Mouse (Mus musculus) hindbrain, embryonic 16.5 days (tissue): ENCODE measurements around the gene Dlx1. TPM values are rescaled to one million over a fixed set of nuclear protein-coding genes. Genes with fewer than 3 reads are reported as not detected.

Experiments
- ATAC-seq: fragments of 200-750 bp; cut with Nextera tagmentation; 2 replicates; pipeline ENCODE4 v1.8.0; 2017; ENCODE audit warnings: moderate TSS enrichment, moderate library complexity
- H3K27ac ChIP-seq: fragments of 300-500 bp; sonication (generic); 2 replicates; pipeline ENCODE4 v1.5.1; 2014; ENCODE audit warnings: low read depth, mild to moderate bottlenecking, control low read depth, low read length, moderate library complexity
- H3K27me3 ChIP-seq: fragments of 300-500 bp; sonication (generic); replicated peaks from 2 replicates; pipeline ENCODE4 v1.6.1; 2014; ENCODE audit warnings: low read length; ENCODE audit not compliant: control insufficient read depth, insufficient read depth
- H3K36me3 ChIP-seq: fragments of 300-500 bp; sonication (generic); 2 replicates; pipeline ENCODE4 v1.6.1; 2014; ENCODE audit warnings: mild to moderate bottlenecking, low read length, moderate library complexity, mixed read lengths; ENCODE audit not compliant: control insufficient read depth, insufficient read depth
- H3K4me1 ChIP-seq: fragments of 300-500 bp; sonication (generic); 2 replicates; pipeline ENCODE4 v1.6.1; 2014; ENCODE audit warnings: low read depth, low read length; ENCODE audit not compliant: control insufficient read depth, insufficient read depth
- H3K4me2 ChIP-seq: fragments of 300-500 bp; sonication (generic); 2 replicates; pipeline ENCODE4 v1.6.1; 2014; ENCODE audit warnings: mild to moderate bottlenecking, low read length, control low read depth, moderate library complexity
- H3K4me3 ChIP-seq: fragments of 300-500 bp; sonication (generic); 2 replicates; pipeline ENCODE4 v1.5.1; 2014; ENCODE audit warnings: mild to moderate bottlenecking, low read length, control low read depth, moderate library complexity
- H3K9ac ChIP-seq: fragments of 300-500 bp; sonication (generic); 2 replicates; pipeline ENCODE4 v1.6.1; 2014; ENCODE audit warnings: low read depth, mild to moderate bottlenecking, control low read depth, low read length, moderate library complexity
- H3K9me3 ChIP-seq: fragments of 300-500 bp; sonication (generic); 2 replicates; pipeline ENCODE4 v1.6.1; 2014; ENCODE audit warnings: mild to moderate bottlenecking, low read length, moderate library complexity; ENCODE audit not compliant: control insufficient read depth
- WGBS: fragments of 180-500 bp; shearing (Covaris S2); extraction: QIAGEN DNeasy Blood & Tissue Kit; methylation state at CpG from one replicate; pipeline ENCODE4 v1.1.7; 2014; 5-methylcytosine and 5-hydroxymethylcytosine counted together
- polyA plus RNA-seq: library from polyadenylated mRNA; unstranded; fragments of >200 nt; fragmentation: Nextera tagmentation; extraction: Ambion mirVana; gene quantifications from 2 replicates; pipeline ENCODE4 v1.2.1, GENCODE M21; 2015

Gene Dlx1
- polyA plus RNA-seq, 1 experiment from 2014 or later, result 0.09 TPM

DNA sequence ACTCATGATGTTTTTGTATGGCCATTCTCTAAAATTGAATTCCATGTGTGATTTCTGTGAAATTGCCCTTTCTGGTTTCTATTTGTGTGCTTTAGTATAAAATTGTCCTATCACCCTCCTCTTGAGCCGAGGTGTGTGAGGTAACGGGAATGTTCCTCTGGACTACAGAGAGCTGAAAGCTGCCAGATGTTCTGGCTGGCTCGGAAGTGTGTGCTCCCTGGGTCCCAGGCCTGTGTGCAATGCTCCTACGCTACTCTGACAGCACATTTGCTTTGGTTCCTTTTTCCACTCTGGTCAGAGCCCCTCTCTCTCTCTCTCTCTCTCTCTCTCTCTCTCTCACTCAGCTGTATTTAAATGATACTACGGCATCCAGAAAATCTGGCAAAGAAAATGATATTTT is 30.7 kb upstream of the Dlx1 start:
- ATAC-seq, result no peak
- no peak overlapping the region for H3K4me3 ChIP-seq

DNA sequence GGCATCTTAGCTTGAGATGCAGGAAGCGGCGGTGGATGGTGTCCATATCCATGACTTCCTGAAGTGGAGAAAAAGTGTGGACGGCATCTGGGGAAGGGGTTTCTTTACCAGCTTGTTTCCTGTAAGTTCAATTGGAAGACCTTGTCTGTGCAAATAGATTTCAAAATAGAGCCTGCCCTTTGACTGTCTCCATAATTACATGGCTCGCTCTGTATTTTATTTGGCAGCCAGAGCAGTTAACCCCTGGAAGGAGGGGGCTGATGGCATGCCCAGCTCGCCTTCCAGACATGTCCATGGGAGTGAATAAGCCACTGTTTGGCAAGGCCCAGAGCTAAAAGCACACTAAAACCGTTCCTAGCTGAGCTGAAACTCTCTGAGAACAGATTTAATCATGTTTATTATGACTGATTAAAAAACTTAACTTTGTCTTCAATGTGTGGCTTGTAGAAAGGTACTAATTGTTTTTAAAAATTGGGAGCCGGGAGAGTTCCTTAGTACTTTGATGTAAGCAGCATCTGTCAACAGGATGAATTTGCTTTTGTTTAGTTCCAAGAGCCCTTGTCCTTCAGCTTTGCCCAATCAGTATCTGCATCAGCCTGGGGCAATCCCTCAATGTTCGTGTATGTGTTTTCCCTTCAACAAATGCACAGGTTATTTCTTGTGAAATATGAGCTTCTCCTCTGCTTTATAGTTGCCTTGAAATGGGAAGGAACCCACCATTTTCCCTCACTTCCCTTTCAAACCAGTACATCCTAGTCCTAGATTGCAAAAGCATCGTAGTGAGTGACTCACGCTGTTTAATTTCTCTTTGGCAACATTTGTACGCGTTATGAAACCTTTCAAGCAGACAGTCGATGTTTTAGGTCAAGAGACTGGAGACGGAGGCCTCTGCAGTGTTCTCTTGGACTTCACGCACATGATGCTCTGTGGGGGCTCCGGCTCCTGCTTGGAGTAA is 28.4 kb upstream of the Dlx1 start:
- ATAC-seq, result no peak
- peaks cover 2% of the 10 kb centered on the region; the same call in 1 of the 2 replicates for H3K4me1 ChIP-seq
- no peak overlapping the region for H3K4me3 ChIP-seq
- H3K27me3 ChIP-seq, result no peaks in the 10 kb centered on the region
- WGBS, result 62% methylated on average over 16 of the region's 16 CpGs
- H3K4me2 ChIP-seq, result no peak overlapping the region
- no peak overlapping the region for H3K27ac ChIP-seq
- H3K9ac ChIP-seq, result no peak overlapping the region
- no peaks in the 10 kb centered on the region for H3K36me3 ChIP-seq
- no peaks in the 10 kb centered on the region for H3K9me3 ChIP-seq

More for the DNA sequence above, 30.7 kb upstream of the Dlx1 start:
- H3K36me3 ChIP-seq, result no peaks in the 10 kb centered on the region
- H3K9me3 ChIP-seq, result no peaks in the 10 kb centered on the region
- peaks cover 2% of the 10 kb centered on the region; the same call in 1 of the 2 replicates for H3K4me1 ChIP-seq
- H3K27me3 ChIP-seq, result no peaks in the 10 kb centered on the region
- H3K27ac ChIP-seq, result no peak overlapping the region
- no peak overlapping the region for H3K4me2 ChIP-seq
- 49% methylated on average over 5 of the region's 5 CpGs for WGBS
- no peak overlapping the region for H3K9ac ChIP-seq

DNA sequence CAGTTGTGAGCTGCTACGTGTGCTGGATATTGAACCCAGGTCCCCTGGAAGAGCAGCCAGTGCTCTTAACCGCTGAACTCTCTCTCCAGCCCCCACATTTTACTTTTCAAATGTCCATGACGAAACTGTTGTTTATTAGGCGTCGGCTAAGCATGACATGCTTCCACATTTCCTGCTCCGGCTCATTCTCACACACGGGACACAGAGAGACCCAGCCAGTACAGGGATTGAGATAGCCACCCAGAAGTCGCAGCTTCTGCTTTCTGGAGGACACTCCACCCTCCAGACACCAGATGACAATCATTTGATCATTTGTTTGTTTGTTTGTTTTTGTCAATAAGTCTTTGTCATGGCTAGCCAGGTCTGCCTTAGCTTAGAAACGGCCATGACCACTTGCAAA is 23.1 kb upstream of the Dlx1 start:
- no peak overlapping the region for H3K4me3 ChIP-seq
- WGBS, result 81% methylated on average over 9 of the region's 9 CpGs
- H3K27me3 ChIP-seq, result no peaks in the 10 kb centered on the region
- no peak overlapping the region for H3K9ac ChIP-seq
- H3K4me1 ChIP-seq, result no peaks in the 10 kb centered on the region
- no peaks in the 10 kb centered on the region for H3K36me3 ChIP-seq
- H3K27ac ChIP-seq, result no peak overlapping the region
- no peaks in the 10 kb centered on the region for H3K9me3 ChIP-seq
- H3K4me2 ChIP-seq, result no peak overlapping the region
- ATAC-seq, result no peak

DNA sequence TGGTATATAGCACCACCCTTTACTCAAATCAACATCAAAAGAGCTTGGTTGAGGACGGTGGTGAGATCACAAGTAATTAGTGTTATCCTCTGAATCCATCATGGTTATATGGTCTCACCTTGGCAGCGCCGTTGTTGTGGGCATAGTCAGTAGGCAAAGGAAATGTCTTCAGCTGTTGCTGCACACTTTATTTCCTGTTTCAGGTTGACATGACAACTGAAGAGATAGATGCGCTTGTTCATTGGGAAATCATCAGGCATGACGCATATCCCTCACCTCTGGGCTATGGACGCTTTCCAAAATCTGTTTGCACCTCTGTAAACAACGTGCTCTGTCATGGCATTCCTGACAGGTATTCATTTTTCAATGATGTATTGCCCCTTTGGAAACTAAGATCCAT is 16.7 kb upstream of the Dlx1 start:
- Histone ChIP-seq H3K9me3 (no peaks in the 10 kb centered on the region), H3K9ac (no peak overlapping the region), H3K4me3 (no peak overlapping the region), H3K27ac (no peak overlapping the region), H3K4me1 (no peaks in the 10 kb centered on the region), H3K27me3 (peaks cover 7% of the 10 kb centered on the region), H3K4me2 (no peak overlapping the region), H3K36me3 (no peaks in the 10 kb centered on the region)
- WGBS, result 91% methylated on average over 7 of the region's 7 CpGs
- no peak for ATAC-seq

DNA sequence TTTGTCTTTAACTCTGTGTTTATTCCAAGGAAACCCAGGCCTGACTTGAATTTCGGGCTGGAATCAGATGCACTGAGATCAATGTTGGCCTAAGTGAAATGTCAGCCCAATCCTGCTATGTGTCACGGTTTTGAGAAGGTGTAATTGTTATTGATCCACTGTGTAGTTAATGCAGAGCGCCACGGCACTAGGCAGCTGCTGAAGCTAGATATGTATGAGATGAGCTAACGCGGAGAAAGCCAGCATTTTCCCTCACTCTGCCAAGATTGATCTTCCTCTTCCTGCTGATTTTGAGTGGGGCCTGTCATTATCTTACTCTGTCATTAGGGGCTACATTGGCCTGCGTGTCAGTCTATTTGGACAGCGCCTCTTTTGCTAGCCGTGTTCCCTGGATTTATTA is 15.6 kb upstream of the Dlx1 start:
- Histone ChIP-seq H3K27ac (no peak overlapping the region), H3K4me2 (no peak overlapping the region)
- 69% methylated on average over 9 of the region's 9 CpGs for WGBS

DNA sequence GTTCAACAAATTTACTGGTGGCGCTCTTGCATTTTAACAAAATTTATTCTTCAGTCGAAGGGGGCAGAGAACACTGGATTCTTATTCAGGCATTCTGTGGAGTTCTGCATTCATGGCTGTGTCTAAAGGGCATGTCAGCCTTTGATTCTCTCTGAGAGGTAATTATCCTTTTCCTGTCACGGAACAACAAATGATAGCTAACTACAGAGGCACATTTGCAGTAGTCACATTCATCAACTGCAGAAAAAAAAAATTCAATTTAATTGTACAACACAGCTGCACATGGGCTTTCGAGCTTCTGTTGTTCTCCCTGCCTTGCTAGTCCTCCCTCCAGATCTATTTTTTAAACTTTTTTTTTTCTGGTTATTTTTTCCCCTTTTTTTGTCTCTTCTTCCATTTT is 10.9 kb upstream of the Dlx1 start:
- Histone ChIP-seq H3K9ac (no peak overlapping the region), H3K9me3 (no peaks in the 10 kb centered on the region), H3K4me1 (no peaks in the 10 kb centered on the region), H3K27me3 (peaks cover 26% of the 10 kb centered on the region), H3K4me3 (no peak overlapping the region), H3K36me3 (no peaks in the 10 kb centered on the region), H3K27ac (no peak overlapping the region), H3K4me2 (no peak overlapping the region)
- ATAC-seq, result no peak
- WGBS, result 25% methylated on average over 4 of the region's 4 CpGs

More for the DNA sequence above, 15.6 kb upstream of the Dlx1 start:
- H3K9me3 ChIP-seq, result no peaks in the 10 kb centered on the region
- peaks cover 7% of the 10 kb centered on the region for H3K27me3 ChIP-seq
- no peak overlapping the region for H3K9ac ChIP-seq
- no peak overlapping the region for H3K4me3 ChIP-seq
- H3K4me1 ChIP-seq, result no peaks in the 10 kb centered on the region
- no peaks in the 10 kb centered on the region for H3K36me3 ChIP-seq
- ATAC-seq, result no peak

DNA sequence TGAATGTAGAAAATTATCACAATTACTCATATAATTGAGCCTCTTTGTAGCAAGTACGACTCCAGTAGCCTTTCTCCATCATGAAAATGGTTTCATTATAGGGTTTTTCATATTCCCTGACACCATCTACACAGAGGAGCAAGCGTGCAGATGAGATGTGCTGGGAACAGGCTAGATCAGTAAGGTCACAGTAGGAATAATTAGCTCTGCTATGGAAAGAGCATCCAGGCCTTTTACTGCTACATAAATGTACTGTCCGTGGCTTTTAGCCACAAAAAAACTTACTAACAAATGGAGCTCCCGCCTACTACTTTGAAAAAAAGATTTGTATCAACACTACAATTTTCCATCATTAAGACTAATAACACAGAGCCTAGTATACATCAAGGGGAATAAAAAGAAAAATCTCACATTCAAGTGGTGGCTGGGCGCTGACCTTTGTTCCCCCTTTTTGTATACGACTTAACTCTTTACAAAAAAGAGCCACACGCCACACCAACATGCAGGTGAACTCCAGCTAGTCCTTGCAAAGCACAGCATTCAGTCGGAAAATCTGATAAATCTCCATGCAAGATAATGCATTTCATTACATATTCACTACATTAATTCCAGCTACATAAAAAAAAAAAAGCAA is 10.3 kb upstream of the Dlx1 start:
- 46% methylated on average over 8 of the region's 8 CpGs for WGBS
- no peak for ATAC-seq
- Histone ChIP-seq H3K9me3 (no peaks in the 10 kb centered on the region), H3K36me3 (no peaks in the 10 kb centered on the region), H3K27ac (no peak overlapping the region), H3K4me2 (no peak overlapping the region), H3K27me3 (peaks cover 28% of the 10 kb centered on the region), H3K4me1 (no peaks in the 10 kb centered on the region), H3K4me3 (no peak overlapping the region), H3K9ac (no peak overlapping the region)

DNA sequence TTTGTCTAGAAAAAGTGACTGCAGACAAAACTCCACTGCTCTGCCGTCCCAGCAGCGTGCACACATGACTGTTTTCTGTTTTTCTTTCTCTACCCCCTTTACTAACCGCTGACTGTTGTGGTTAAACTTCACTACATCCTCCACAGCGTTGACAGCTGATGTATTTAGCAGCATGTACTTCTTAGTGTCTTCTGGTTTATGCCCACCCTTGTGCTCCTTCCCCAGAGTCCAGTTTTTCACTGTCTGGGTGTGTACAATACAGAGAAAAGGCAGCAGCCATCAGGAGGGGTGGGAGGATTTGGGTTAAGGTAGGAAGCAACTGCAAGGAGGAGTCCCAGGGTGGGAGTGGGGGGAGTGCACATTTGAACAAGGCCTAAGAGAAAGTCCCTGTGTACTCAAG is 5.0 kb upstream of the Dlx1 start:
- no peak overlapping the region for H3K4me2 ChIP-seq
- no peaks in the 10 kb centered on the region for H3K4me1 ChIP-seq
- no peak overlapping the region for H3K4me3 ChIP-seq
- no peak for ATAC-seq
- no peaks in the 10 kb centered on the region for H3K9me3 ChIP-seq
- no peak overlapping the region for H3K27ac ChIP-seq
- WGBS, result 73% methylated on average over 4 of the region's 4 CpGs
- peaks cover 63% of the 10 kb centered on the region for H3K27me3 ChIP-seq
- H3K36me3 ChIP-seq, result no peaks in the 10 kb centered on the region
- H3K9ac ChIP-seq, result no peak overlapping the region

DNA sequence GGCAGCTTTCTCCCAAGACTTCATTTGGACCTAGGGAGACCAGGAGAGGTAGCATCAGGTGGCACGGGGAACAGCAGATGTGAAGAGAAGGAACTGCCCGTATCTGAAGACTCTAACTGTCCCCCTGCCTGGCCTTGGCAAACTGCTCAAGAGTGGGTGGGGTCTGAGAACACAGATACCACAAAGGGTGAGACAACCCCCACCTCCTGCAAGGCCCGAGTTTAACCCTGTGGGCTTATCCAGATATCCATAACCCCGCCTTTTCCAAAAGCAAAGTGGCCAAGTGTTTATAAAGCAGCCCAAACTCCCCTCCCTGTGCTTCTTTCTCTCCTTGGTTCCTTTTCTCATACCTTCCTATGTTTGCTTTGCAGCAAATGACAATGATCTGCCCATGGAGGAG is 4.5 kb upstream of the Dlx1 start:
- H3K4me3 ChIP-seq, result no peak overlapping the region
- no peak overlapping the region for H3K27ac ChIP-seq
- no peak overlapping the region for H3K4me2 ChIP-seq
- peaks cover 61% of the 10 kb centered on the region for H3K27me3 ChIP-seq
- H3K36me3 ChIP-seq, result no peaks in the 10 kb centered on the region
- H3K9me3 ChIP-seq, result no peaks in the 10 kb centered on the region
- ATAC-seq, result no peak
- no peaks in the 10 kb centered on the region for H3K4me1 ChIP-seq
- H3K9ac ChIP-seq, result no peak overlapping the region
- WGBS, result 56% methylated on average over 4 of the region's 4 CpGs
